Mouse (Mus musculus) lung, postnatal 14 days (tissue): ENCODE measurements around the gene Tars.

ENCODE experiments used
- DNase-seq: peaks from one replicate; pipeline ENCODE4 v3.0.0; 2021

The Tars gene

DNA sequence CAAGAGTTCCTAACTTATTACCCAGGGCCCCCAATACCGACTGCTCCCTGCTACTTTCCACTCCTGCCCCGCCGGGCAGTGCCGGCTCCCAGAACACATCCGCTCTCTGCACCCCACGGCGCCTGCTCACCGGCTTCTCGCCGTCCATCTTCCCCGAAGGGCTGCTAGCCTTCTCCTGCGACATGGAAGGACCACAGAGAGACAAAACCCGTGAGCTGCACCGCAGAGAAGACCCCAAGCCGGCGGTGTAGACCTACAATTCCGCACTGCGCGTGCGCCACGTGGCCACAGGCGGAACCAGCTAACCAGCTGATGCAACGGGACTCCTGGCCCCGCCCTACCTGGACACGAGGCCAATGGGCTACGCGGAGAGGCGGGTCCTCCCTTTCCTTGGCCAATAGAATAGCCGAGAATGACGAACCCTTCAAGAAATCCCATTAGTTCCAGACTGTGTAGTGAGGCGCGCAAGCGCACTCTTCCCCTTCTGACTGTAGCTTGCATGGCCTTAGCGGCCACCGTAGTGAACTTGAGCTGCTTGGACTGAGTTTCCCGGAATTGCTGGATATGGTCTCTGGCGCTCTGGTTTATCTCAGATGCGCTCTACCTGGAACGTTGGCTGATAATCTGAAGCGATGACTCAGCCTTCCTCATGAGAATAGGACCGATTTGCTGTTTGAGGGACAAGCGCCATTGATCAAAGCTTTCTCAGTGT is at the start of gene Tars:
Gene Tars (minus strand): TSS at position 310 of the 712 bp plus-strand sequence.
- peak; percentile 96 for DNase-seq

DNA sequence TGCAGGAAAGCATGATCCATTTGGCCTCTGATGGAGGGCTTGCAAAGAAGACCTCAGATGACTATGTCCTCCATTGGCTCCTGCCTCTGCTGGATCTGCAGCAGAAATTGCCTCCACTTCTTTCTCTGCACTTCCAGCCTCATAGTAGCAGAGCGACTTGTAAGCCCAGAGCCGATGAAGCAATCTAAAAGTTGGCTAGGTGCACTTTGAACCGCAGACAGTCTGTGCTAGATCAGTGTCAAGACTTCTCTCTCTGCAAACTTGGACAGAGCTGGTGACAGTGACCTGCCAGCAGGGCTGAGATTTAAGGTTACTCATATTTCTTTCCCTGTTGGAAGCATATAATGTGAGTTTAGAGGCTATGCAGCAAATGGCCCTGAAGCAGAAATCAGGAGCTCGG is 37.9 kb upstream of the Tars start:
- DNase-seq: no peak

DNA sequence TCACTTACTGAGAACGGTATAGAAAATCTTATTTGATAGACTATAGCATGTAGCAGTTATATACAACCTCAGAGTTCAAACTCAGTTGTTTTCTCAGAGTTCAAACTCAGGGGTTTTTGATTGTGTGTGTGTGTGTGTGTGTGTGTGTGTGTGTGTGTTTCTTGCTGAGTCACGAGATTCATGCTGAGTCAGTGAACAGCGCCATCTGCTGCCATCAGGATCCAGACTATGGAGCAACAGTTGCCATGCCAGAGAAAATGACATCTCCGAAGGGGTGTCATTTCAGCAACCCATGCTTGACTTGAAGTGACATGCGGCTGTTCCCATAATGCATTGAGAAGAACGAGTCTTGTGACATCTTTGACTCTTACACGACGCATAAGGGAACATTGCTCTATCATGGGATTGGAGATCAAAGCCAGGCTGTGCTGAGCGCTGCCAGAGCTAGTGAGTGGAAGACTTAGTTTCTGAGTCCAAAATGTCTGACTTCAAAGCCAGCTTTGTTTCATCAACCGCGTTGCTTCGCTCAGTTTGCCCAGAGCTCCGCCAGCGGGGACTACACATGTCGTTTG is 37.3 kb upstream of the Tars start:
- no peak for DNase-seq

DNA sequence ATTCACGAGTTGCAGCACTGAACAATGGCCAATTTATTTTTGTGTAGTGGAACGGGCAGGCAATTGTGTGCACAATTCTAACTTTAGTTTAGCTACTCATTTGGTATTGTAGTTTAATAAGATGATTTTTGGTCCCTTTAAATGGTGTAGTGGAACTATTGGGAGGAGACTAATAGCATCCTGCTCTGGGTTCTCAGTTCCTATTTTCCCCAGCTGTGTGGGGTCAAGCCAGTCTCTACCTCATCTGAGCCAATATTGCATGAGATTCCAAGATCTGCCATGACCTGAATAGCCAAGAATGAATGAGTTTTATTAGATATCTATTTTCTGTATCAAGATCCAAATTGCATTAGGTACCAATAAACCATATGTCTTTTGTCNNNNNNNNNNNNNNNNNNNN is 27.4 kb upstream of the Tars start:
- DNase-seq: no peak

DNA sequence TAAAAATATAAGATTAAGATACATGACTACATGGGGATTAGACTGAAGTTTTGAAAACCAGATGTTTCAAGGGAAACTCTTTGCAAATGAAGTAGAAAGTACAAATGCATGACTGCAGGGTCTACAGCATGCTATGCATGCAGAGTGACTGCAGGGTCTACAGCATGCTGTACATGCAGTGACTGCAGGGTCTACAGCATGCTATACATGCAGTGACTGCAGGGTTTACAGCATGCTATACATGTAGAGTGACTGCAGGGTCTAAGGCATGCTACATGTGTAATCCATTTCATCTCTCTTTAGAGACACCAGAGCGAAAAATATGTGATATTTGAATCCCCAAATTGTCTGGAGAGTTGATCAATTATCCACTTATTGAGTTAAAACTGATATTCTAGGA is 14.0 kb upstream of the Tars start:
- no peak for DNase-seq

DNA sequence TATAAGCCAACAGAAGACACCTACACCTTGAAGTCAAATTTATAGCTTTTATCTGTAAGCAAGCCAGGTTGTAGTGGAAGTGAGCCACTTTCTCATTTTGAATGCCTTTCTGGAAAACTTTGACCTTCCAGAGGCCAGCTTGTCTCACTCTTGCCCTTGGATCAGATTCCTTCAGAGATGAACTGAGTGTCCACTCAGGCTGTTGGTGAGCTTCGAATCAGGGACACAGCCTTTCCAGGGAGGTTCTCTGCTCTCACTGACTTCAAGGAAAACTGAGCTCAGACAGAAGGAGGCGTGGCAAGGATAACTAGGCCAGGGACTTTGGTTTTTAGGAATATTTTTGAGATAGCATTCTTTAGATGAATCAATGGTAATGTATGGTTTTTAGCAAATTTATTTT is 13.1 kb upstream of the Tars start:
- DNase-seq: no peak

DNA sequence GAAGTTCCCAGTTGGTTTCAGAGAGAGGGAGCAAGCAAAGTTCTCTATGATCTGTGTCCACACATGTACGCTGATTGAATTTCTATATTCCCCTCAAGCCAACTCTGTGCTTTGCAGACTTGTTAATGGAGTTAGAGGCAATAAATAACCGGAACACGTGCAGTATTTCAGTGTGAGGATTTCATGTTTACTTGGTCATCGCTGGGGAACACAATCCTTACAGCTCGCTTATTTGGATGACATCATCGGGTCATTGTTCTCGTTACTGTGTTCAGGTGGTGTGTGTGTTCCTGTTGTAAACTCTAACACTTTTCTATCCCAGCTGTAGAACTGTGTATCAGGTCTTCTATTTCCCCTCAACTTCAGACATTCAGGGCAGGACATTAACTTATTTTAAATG is 12.4 kb upstream of the Tars start:
- no peak for DNase-seq

DNA sequence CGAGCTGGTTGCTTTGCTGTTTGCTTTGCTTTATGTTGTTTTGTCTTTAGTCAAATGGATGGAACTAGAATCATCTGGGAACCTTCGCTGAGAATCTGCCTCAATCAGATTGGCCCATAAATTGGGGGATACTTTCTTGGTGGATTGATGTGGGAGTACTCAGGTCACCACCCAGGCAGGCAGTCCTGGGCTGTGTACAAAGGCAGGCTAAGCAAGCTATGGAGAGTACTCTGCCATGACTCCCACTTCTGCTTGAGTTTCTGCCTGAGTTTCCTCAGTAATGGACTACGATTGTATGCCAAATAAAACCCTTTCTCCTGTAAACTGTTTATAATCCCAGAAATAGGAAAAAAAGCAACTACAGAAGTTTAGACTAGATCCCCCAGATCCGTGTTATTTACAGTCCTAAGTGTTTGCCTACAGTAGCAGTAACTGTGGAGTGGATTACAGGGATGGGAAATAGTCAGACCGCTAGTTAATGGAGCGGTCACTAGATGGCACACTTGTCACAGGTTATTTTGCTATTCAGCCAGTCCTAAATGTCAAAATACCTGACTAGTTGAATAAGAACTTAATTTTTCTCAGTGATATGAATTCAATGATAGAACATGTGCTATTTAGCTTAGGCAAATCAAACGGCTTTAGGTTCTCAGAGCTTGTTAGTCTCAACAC is 8.8 kb upstream of the Tars start:
- DNase-seq: peak; percentile 45

DNA sequence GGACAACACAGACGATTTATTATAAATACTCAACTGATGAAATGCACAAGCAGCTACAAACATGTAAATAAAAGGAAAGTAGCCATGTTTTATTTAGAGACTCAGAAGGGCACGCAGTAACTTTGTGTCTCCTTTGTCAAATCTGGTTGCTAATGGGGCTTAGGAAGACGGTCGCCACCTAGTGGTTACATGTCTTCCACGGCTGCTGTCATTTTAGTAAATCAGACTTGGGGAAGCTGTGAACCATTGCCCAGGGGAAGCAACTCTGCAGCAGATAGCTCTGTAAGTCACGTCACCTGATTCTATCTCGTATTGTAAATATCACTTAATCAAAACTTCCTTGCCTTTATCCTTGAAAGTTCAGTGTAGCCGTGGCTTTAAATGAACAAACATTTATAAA is 7.9 kb upstream of the Tars start:
- peak; percentile 75 for DNase-seq

DNA sequence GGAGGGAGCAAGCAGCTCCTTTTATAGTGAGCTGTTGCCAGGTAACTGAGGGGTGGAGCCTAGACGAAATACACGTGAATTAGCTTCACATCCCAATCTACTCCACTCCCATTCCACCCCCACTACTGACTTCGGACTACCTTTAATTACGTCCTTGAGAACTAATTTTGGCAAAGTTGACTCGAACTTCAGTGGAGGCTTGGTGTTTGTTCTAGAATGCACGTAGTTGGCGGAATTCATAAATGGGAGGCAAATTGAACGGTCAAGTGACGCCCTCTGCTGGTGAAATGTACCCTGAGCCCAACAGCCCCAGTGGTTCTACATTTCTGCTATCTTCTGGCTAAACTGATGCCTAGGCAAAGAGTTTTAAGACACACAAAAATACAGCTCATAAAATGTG is 7.3 kb upstream of the Tars start:
- DNase-seq: peak; percentile 18

DNA sequence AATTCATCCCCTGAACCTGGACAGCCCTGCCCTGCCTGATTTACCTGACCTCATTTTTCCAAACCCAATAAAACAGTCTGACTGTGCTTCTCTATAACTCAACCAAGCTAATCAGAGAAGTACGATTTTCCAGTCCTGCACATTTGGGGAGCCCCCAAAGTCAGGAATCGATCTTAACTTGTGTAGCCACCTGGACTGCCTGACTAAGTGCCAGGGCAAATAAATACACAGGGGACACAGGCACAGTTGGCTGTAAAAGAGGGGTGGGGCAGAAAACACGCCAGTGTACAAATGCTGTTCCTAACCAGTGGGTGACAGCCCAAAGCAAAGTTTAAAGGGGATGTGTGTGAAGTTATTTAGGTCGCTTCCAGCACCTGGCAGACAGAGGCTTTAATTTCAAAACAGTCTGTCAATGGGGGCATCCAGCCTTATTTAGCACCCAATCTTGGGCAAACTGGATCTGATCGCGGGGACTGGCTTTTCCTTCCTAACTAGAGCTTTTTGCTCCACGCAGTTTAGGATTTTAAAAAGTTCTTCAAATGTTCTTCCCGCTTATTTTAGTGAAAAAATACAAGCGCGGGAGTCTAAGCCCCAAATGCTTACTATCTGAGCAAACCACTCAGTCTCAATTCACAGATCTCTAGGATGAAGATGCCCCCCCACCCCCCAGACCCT is 652 bp downstream of the Tars start:
- DNase-seq: no peak

DNA sequence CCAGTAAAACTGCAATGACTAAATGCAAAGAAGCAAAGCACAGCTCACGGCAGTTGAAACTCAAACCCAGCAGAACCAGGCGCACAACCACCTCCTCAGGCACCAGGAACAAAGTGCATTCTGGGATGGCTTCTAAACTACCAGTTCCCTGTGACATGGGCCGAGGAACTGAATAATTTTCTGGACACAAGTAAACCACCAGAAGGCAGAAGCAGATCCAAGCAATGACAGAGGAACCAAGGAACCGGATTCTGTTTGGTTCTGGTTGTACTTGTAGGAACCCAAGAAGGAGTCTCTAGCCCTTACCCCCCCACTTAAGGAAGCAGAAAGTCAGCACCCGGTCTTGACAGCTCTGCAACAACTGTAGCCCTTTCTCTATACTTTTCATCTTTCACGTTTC is 3.0 kb downstream of the Tars start:
- DNase-seq: no peak

DNA sequence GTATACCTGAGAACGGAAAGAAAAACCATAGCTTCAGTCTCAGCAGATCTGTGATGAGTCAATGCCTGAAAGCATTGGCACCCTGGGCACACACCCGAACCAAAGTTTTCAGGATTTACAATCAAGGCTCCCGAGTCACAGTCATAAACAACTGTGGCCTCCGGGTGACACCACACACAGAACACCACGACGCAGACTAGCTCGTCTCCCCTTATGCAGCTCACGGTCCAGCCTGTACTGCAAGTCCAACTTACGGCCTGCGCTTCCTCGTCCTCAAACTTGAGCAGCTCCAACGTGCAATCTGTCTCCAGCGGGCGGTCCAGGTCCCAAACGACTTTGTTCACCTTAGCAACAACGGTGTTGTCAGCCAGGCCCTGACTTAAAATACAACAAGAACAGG is 6.6 kb downstream of the Tars start:
- no peak for DNase-seq

DNA sequence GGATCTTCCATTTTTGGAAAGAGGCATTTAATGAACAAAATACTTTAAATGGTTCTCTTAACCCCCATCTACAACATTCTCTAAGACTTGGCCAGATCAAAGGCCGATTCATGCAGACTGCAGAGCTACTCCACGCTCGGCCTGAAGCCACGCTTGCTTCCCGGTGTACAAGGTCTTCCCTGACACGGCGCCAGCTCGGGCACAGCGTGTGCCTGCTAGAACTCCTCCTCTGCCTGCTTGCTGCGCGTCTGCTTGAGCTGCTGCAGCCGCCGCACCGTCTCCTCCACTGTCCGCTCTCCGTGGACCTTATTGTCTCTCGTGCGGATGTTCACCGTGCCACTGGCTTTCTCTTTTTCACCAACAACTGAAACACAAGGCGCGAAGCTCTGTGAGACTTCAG is 15.7 kb downstream of the Tars start:
- no peak for DNase-seq

DNA sequence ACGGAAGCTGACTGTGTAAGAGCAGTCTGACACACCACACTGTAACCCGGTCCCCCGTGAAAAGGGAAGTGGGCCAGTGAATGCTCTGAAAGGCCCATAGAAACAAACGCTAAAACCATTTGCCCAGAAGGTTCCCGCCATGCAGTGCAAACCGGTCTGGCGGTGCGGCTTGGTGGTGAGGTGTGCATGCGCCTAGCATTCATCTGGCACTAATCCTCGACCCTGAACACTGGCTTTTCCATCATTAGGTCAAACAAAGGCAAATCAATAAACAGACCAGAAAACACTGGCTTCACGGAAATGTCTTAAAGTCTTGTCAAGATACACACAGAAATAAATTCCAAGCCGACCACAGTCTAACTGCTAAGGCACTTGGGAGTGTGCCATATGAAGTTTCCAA is 16.9 kb downstream of the Tars start:
- DNase-seq: no peak

DNA sequence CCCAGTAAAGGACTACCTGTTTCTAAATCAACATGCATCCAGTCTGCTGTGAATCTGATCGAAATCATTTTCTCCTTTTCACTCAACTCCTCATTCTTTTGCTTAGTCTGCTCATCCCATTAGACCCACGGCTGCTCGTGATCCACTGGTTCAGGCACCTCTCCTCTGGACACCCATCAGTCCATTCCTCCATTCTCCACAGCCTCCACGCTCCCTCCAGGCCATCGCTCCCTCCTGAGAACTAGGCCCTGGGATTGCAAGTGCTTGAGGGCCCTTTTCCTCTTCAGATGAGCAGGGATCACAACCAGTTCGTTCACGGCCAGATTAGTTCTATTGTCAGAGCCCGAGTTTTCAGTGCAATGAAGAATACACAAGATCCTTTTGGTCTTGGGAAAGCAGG is 18.8 kb downstream of the Tars start:
- DNase-seq: no peak

DNA sequence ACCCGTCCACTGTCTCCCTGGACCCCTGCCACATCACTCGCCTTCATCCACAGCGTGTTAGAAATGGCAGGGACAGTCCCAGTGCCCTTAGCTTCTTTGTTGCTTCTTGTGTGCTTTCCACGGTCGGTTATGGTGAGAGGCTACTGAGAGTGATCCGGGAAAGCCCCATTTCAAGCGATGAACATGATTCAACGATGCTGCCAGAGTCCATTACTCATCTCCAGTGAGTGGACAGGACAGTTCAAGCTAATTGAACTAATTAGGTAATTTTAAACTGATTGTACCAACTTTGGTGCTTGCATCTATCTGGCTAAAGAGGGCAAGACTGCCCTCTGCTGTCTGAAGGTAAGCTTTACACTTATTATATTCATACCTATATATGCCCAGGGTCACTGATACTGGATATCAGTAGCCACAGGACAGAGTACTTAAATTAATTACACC is 19.4 kb downstream of the Tars start:
- DNase-seq: peak; percentile 15

DNA sequence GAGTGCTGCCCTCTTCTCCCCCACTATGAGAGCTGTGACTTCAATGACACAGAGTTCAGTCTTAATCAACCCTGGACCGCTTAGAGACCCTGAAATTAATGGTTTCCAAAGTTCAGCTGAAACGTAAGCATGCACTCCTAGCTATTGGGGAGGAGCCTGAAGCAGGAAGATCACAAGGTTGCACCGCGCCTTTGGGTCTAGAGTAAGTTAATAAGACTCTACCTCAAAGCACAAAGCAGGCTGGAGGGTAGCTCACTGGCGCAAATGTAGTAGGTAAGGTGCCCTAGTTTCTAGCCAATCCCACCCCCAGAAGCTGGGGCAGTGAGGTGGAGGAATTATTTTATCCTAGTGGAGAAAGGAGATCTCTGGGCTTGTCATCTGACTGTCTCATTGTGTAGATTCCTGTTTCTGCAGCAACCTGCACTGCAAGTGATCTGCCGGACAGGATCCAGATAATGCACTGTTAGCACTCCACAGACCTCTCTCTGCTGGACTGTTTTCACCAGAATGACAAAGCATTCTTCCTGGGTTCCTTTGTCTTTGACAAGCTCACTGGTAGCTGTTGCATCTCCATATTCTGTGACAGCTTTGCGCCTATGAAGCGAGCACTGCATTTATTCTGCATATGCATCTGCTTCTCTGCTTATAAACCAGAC is 19.9 kb downstream of the Tars start:
- no peak for DNase-seq

DNA sequence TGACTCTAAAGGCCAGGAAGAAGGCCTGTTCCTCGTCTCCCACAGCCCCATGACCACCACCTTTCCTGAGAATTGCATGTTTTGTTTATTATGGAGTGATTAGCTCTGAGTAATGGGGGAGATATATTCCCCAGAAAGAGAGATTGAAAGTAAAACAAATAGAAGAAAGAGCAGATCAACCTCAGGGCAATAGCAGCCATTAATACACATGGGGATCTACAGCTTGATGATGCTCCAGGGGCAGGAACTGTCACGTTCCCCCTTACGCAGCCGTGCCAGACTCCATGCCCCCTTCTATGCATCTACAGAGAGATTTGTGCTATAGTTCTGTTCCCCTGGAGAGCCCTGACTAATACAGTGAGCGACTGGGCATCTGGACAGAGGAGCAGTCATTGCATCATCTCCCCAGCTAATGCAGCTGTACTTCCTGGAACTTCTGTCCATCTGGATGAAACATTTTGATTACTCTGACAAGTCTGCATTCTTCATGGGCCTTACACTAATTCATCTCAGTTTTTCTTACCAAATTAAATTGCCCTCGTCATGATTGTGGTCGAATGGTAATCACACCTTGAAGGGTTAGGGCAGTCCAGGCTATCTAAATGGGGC is 28.9 kb downstream of the Tars start:
- DNase-seq: no peak

DNA sequence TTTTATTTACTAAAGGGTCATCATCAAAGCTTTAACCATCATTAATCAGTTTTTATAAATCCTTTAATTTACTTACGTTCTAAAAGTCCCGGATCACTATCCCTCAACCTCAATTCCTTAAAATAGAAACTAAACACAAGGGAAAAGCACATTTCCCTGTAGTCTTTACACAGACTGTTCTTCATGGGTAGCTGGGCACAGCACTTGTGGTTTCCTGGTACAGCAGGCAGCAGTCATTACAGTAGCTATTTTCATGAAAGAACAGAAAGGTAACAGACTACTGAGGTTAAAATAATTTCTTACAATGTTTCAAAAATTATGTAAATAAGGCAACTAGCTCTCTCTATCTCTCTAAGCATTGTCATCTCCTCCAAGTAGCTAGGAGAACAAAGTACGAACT is 29.9 kb downstream of the Tars start:
- no peak for DNase-seq

DNA sequence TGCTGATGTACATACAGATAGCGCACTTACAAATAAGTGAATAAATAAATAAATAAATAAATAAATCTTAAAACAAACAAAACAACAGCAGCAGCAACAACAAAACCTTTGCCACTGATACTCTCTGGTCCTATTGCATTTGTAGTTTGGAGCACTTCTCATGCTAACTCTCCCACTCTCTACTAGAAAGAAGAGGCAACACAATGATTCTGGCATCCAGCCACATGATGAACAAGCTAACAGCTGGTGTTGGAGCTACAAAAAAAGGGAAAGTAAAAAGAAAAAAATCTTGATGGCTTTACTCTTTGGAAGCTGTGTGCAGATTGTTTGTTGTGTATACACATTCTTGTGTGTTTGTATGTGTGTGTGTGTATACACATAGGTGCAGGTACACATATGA is 34.7 kb downstream of the Tars start:
- DNase-seq: no peak

DNA sequence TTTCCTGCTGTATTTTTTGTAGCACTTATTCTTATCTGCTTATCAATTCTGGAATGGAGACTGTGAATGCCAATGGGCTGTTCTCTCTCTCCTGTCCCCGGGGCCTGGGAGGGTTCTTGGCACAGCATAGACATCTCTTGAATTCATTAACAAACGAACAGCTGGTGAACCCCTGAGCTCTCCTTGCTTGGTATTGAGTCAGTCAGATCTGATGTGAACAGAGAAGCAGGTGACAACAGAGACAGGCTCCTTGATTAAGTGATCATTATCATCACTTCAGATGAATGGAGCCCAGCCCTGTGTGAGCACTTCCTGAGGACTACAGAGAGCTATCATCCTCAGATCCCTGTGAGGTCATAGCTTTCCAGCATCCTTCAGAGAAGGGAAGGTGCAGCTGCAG is 35.4 kb downstream of the Tars start:
- DNase-seq: no peak

DNA sequence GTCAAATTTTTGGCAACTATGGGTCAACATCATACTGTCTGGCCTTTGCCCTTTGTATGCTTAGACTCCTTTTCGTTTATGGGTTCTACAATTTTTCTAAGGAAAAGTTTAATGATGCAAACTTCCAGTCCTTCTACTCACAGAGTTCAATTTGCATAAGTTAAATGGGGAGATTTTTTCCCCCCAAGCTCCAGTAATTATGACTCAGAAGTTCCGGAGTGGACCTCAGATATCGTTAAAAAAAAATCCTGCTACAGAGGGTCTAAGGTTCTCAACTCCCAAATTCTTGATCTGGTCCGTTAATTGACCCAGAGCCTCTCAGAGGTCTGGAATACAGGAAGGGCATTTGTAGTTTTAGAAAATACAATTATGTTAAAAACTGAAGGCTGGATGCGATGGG is 37.6 kb downstream of the Tars start:
- DNase-seq: no peak
